Mouse (Mus musculus) neural tube, embryonic 15.5 days (tissue): Measurements from ENCODE around the gene Rbm39. TPM values are rescaled to one million over a fixed set of nuclear protein-coding genes. Genes with fewer than 3 reads are reported as not detected.
A peak's percentile ranks its signal among the peaks of the same experiment; 100 is the strongest.
"Not testable (repeated sequence)": the region's sequence is repeated elsewhere in the genome, so short reads cannot be mapped to it uniquely, and the experiment has no call there.

ENCODE experiments used
- ATAC-seq: fragments of 200-750 bp; cut with Nextera tagmentation; 2 replicates; pipeline ENCODE4 v1.8.0; 2017; ENCODE audit warnings: mild to moderate bottlenecking, moderate TSS enrichment, moderate library complexity; ENCODE audit not compliant: low FRiP score
- H3K27ac ChIP-seq: fragments of 300-500 bp; sonication (generic); replicated peaks from 2 replicates; pipeline ENCODE4 v1.5.1; 2015; ENCODE audit warnings: mild to moderate bottlenecking, inconsistent platforms
- H3K27me3 ChIP-seq: fragments of 300-500 bp; sonication (generic); replicated peaks from 2 replicates; pipeline ENCODE4 v1.6.1; 2015; ENCODE audit warnings: inconsistent platforms
- H3K36me3 ChIP-seq: fragments of 300-500 bp; sonication (generic); 2 replicates; pipeline ENCODE4 v1.6.1; 2015; ENCODE audit warnings: inconsistent platforms
- H3K4me1 ChIP-seq: fragments of 300-500 bp; sonication (generic); 2 replicates; pipeline ENCODE4 v1.6.1; 2015; ENCODE audit warnings: inconsistent platforms
- H3K4me2 ChIP-seq: fragments of 300-500 bp; sonication (generic); 2 replicates; pipeline ENCODE4 v1.6.1; 2015; ENCODE audit warnings: inconsistent platforms, mild to moderate bottlenecking, moderate library complexity
- H3K4me3 ChIP-seq: fragments of 300-500 bp; sonication (generic); replicated peaks from 2 replicates; pipeline ENCODE4 v1.5.1; 2015; ENCODE audit warnings: mild to moderate bottlenecking, inconsistent platforms
- H3K9ac ChIP-seq: fragments of 300-500 bp; sonication (generic); replicated peaks from 2 replicates; pipeline ENCODE4 v1.6.1; 2015; ENCODE audit warnings: mild to moderate bottlenecking, inconsistent platforms
- H3K9me3 ChIP-seq: fragments of 300-500 bp; sonication (generic); replicated peaks from 2 replicates; pipeline ENCODE4 v1.6.1; 2016; ENCODE audit warnings: inconsistent platforms
- WGBS: fragments of 180-500 bp; shearing (Covaris S2); methylation state at CpG from one replicate; pipeline ENCODE4 v1.1.7; 2015; ENCODE audit warnings: mixed read lengths; 5-methylcytosine and 5-hydroxymethylcytosine counted together
- polyA plus RNA-seq: library from polyadenylated mRNA; unstranded; fragments of >200 nt; fragmentation: Nextera tagmentation; extraction: Ambion mirVana; gene quantifications from 2 replicates; pipeline ENCODE4 v1.2.1, GENCODE M21; 2015

The Rbm39 gene
- polyA plus RNA-seq, 1 experiment from 2014 or later: 420 TPM

DNA sequence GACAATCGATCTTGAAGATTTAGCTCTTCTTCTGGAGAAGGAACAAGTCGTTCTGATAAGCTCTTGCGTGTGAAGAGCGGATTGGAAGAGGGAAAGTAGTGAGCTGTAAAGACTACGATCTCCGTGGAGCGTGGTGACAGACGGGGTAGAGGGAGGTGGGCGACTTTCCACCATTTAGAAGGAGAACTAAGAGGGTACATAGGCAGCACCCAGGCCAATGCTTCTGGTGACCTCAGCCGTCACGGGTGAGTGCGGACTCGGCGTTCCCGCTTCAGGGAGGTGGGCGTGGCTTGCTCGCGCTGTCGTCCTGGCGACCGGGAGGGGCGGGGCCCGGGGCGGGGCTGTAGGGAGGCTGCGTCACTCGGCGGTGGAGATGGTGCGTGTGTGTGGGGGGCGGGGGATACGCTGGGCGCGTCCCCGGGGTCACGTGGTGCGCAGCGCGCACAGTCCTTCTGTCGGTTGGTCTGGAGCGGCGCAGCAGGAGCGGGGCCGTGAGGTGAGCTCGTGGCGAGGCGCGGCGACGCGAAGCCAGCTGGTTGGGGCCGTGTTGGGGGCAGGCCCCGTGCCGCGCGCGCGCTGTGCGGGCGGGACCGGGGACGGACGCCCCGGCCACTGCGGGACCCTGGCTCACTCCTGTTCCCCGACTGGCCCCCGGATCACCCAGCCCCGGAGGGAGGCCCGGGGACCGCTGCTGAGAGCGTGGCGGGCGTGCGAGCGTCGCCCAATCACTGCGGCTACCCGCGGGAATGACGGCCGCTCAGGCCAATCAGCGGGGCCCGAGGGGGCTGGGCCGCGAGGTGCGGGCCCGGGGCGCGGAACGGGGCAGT lies 16.5 kb upstream of the Rbm39 start, which contains the start of gene Phf20:
Gene Phf20 (plus strand): TSS at position 165 of the 827 bp plus-strand sequence.
- ATAC-seq: peak; percentile 98
- Histone ChIP-seq H3K9me3 (no peaks in the 10 kb centered on the region), H3K4me1 (peaks cover 36% of the 10 kb centered on the region), H3K36me3 (peaks cover 1% of the 10 kb centered on the region; the same call in 1 of the 2 replicates), H3K4me2 (peak within 1 kb of the TSS; percentile 67), H3K4me3 (peak within 1 kb of the TSS; percentile 87), H3K27ac (peak within 1 kb of the TSS; percentile 98), H3K27me3 (no peaks in the 10 kb centered on the region), H3K9ac (peak within 1 kb of the TSS; percentile 88)
- WGBS: under 1% methylated on average over 79 of the region's 88 CpGs

DNA sequence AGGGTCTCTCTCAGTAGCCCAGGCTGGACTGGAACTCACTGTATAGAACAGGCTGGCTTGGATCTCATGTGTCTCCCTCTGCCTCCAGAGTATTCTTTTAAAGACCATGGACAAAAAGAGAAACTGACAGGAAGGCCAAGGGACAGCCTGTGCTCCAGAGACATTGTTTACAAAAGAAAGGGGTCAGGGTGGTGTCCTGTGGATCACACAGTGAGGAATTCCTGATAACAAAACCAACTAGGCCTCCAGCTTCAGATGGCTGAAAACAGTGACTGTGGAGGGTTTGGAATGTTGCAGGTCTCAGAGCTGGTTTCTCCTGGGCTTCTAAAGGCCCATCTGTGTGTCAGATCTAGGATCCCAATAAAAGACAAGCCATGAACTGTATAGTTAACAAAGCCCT lies 14.5 kb upstream of the Rbm39 start:
- H3K4me1 ChIP-seq: peaks cover 26% of the 10 kb centered on the region

DNA sequence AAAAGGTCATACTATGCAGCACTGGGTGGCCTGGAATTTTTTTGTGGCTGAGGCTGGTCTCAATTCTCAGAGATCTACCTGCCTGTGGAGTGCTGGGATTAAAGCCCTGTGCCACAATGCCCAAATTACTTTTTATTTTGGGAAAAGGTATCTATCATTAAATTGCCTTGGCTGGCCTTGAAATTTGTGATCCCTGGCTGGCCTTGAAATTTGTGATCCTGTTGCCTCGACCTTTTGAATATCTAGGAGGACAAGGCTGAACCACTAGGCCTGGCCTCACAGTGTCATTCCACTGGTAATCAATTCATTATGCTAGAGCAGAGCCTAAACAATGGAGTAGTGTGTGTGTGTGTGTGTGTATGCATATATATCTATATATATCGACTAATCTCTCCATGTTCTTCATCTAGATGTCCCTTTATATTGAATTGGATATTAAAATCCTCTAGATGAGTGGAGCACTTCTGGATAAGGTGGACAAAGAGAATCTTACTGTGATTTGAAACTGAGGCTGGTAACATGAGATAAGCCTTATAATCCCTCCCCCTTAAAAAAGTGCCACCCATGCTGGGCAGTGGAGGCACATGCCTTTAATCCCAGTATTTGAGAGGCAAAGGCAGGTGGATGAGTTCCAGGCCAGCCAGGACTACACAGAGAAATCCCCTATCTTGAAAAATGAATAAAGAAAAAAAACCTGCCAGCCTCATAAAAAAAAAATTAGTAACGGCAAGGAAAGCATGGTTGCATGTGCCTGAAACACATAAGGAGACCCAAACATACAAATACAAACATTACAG lies 13.2 kb upstream of the Rbm39 start:
- H3K9me3 ChIP-seq: no peaks in the 10 kb centered on the region
- WGBS: 84% methylated on average over 3 of the region's 3 CpGs
- no peak overlapping the region for H3K4me2 ChIP-seq
- H3K4me1 ChIP-seq: peaks cover 14% of the 10 kb centered on the region
- ATAC-seq: no peak
- no peaks in the 10 kb centered on the region for H3K36me3 ChIP-seq
- H3K27me3 ChIP-seq: no peaks in the 10 kb centered on the region
- H3K27ac ChIP-seq: no peak overlapping the region
- H3K9ac ChIP-seq: no peak overlapping the region
- no peak overlapping the region for H3K4me3 ChIP-seq

More for the DNA sequence above, 14.5 kb upstream of the Rbm39 start:
- Histone ChIP-seq H3K9me3 (no peaks in the 10 kb centered on the region), H3K36me3 (no peaks in the 10 kb centered on the region), H3K27ac (no peak overlapping the region), H3K4me2 (no peak overlapping the region), H3K4me3 (no peak overlapping the region), H3K27me3 (no peaks in the 10 kb centered on the region), H3K9ac (no peak overlapping the region)
- no peak for ATAC-seq

- Histone ChIP-seq H3K9ac (no peak overlapping the region), H3K36me3 (no peaks in the 10 kb centered on the region), H3K27me3 (no peaks in the 10 kb centered on the region), H3K9me3 (no peaks in the 10 kb centered on the region), H3K4me2 (no peak overlapping the region), H3K4me1 (peaks cover 5% of the 10 kb centered on the region), H3K27ac (no peak overlapping the region), H3K4me3 (no peak overlapping the region)
- WGBS: 79% methylated on average over 2 of the region's 2 CpGs
- ATAC-seq: no peak
Measured at GRCm38 (mm10) chr2:156192068-156192467, 12.0 kb upstream of the Rbm39 start.

GRCm38 (mm10) chr2:156191540-156191939 lies 11.5 kb upstream of the Rbm39 start:
- Histone ChIP-seq H3K9ac (no peak overlapping the region), H3K4me1 (peaks cover 5% of the 10 kb centered on the region), H3K9me3 (no peaks in the 10 kb centered on the region), H3K36me3 (no peaks in the 10 kb centered on the region), H3K27me3 (no peaks in the 10 kb centered on the region), H3K4me3 (no peak overlapping the region), H3K27ac (no peak overlapping the region), H3K4me2 (no peak overlapping the region)
- 92% methylated on average over 2 of the region's 2 CpGs for WGBS
- ATAC-seq: no peak

DNA sequence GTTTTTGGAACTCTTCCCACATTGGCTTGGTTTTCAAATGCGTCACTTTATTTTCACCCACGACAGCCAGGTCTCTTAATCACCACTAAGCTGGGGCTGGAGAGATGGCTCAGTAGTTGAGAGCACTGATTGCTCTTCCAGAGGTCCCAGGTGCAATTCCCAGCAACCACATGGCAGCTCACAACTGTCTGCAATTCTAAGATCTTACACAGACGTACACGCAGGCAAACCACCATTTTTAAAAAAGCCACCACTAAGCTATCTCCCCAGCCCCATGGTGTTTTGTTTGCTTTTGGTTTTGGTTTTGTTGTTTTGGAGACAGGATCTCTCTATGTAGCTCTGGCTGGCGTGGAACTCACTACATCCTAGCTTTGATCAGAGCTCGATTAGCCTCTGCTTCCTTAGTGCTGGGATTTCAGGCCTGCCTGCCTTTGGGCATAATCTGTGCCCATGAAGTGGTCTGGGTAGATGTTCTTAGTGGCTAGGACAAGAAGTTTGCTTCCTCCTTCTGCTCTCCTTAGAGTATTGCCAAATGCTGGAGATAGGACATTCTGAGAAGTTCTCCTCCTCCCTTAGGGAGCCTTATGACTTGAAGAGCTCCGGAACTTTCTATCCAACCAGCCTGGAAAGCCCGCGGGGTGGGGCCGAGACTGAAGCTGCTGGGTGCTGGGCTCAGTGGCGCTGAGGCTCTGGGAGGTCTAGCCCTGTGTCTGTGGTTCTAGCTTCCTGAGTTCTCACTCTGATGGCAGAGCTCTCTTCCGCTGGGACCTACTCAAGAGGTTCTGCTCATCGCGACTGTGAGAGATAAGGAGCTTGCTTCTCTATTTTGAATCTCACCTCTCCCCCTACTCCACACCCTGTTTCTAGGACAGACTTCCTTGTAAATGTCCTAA lies 10.2 kb upstream of the Rbm39 start:
- Histone ChIP-seq H3K9ac (no peak overlapping the region), H3K36me3 (no peaks in the 10 kb centered on the region), H3K4me3 (no peak overlapping the region), H3K9me3 (no peaks in the 10 kb centered on the region), H3K4me1 (no peaks in the 10 kb centered on the region), H3K4me2 (no peak overlapping the region), H3K27me3 (no peaks in the 10 kb centered on the region), H3K27ac (no peak overlapping the region)
- no peak for ATAC-seq
- 84% methylated on average over 14 of the region's 14 CpGs for WGBS

DNA sequence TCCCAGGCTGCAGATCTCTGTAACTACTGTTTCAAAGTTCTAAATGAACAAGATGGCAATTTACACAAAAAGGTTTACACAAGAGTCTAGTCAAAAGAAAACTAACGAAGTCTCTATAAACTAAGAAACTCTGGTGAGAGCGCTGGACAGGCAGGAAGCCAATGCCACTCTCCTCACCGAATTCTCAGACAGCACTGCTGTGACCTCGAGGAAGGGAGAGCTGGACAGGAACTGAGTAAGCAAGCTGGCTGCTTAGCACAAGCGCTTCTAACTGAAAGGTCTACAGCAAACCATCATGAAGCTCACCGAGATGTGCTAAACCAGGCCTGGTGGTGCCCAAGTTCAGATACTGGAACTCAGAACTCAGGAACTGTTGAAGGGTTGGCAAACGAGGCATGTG lies 9.2 kb upstream of the Rbm39 start:
- H3K27me3 ChIP-seq, H3K9me3 ChIP-seq, ATAC-seq, H3K4me2 ChIP-seq, H3K27ac ChIP-seq, H3K9ac ChIP-seq, H3K36me3 ChIP-seq, H3K4me3 ChIP-seq, H3K4me1 ChIP-seq: not testable (repeated sequence)
- WGBS: 79% methylated on average over 7 of the region's 7 CpGs

DNA sequence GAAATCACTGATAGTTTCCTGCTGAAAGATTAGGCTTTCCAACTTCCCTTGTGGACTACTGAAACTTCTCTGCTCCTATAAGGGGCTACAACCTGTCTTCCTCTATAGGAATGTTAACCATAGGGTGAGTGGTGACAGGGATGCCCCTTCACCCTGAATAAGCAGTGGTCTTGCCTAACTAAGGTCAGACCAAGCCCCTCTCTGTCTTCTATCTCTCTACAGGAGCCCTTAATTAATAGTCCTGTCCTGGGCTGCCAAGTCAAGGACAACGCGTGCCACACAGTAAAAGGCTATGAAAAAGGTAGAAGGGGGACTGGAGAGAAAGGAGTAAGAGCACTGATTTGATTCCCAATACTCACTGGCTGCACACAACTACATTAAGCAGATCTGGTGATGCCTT lies 1.6 kb upstream of the Rbm39 start:
- Histone ChIP-seq H3K9ac (peak overlapping the region; percentile 69; the same call in 1 of the 2 replicates), H3K27ac (peak overlapping the region; percentile 98), H3K36me3 (peaks cover 11% of the 10 kb centered on the region), H3K4me3 (no peak overlapping the region; the same call in 1 of the 2 replicates), H3K9me3 (no peaks in the 10 kb centered on the region), H3K27me3 (no peaks in the 10 kb centered on the region), H3K4me1 (peaks cover 28% of the 10 kb centered on the region), H3K4me2 (peak overlapping the region; percentile 59)
- 70% methylated on average over 2 of the region's 2 CpGs for WGBS
- ATAC-seq: no peak

GRCm38 (mm10) chr2:156180824-156181590 lies 969 bp upstream of the Rbm39 start:
- Histone ChIP-seq H3K4me1 (peaks cover 28% of the 10 kb centered on the region), H3K27me3 (no peaks in the 10 kb centered on the region), H3K9me3 (no peaks in the 10 kb centered on the region), H3K4me3 (peak overlapping the region; percentile 96), H3K9ac (peak overlapping the region; percentile 69), H3K27ac (peak overlapping the region; percentile 98), H3K4me2 (peak overlapping the region; percentile 59), H3K36me3 (peaks cover 11% of the 10 kb centered on the region)
- 8% methylated on average over 8 of the region's 8 CpGs for WGBS
- no peak for ATAC-seq

- Histone ChIP-seq H3K27ac (peak overlapping the region; percentile 98), H3K9ac (peak overlapping the region; percentile 100), H3K4me2 (peak overlapping the region; percentile 57; the same call in 1 of the 2 replicates), H3K4me3 (peak overlapping the region; percentile 96), H3K4me1 (peaks cover 31% of the 10 kb centered on the region), H3K36me3 (peaks cover 14% of the 10 kb centered on the region), H3K9me3 (no peaks in the 10 kb centered on the region), H3K27me3 (no peaks in the 10 kb centered on the region)
- 0% methylated on average over 29 of the region's 41 CpGs for WGBS
- no peak; the same call in 1 of the 2 replicates for ATAC-seq
Measured at GRCm38 (mm10) chr2:156179796-156180093, 293 bp downstream of the Rbm39 start.
